Comparison of ENCODE assay signal across 14 mouse cellular contexts in genomic region chr15:28105956-28106355, GRCm38 (mm10).
DNase-seq lines count a peak whose midpoint lies in the region; ATAC-seq lines count a peak whose summit lies in the region.
"Had no signal": no experiment of that assay in that cellular context is flagged by ENCODE, and none has a peak within 500 bp of the region (broad histone marks: within the 10 kb centered on the region; RNA-seq: fewer than 3 reads in every experiment).

No protein-coding gene starts in this region.

- peak; percentile 37 for DNase-seq in forebrain, embryonic 11.5 days (ENCODE audit: low spot score)
- peak; percentile 10 for DNase-seq in adrenal gland, postnatal 14 days
- DNase-seq in frontal cortex, postnatal 36 days (ENCODE audit: low spot score in 2 of 2) = no peak
- DNase-seq: cerebellum, adult 8-10 months; right cerebral cortex, postnatal 25 days had no signal

- no peaks in the 10 kb centered on the region for H3K4me1 ChIP-seq in forebrain, embryonic 11.5 days (replicated peaks; ENCODE audit: control insufficient read depth, insufficient read depth, low read length)
- H3K4me1 ChIP-seq in forebrain, embryonic 15.5 days = peaks cover 12% of the 10 kb centered on the region; the same call in 1 of the 2 replicates
- no peaks in the 10 kb centered on the region for H3K4me1 ChIP-seq in heart, embryonic 13.5 days
- H3K4me1 ChIP-seq in liver, embryonic 16.5 days (ENCODE audit: control insufficient read depth, low read depth, low read length) = no peaks in the 10 kb centered on the region
- H3K4me1 ChIP-seq in hindbrain, embryonic 12.5 days = no peaks in the 10 kb centered on the region; the same call in 1 of the 2 replicates
- H3K4me1 ChIP-seq: embryonic facial prominence, embryonic 12.5 days; liver, embryonic 15.5 days had no signal

- H3K4me3 ChIP-seq in forebrain, embryonic 11.5 days (ENCODE audit: low read depth, low read length) = no peak overlapping the region
- no peak overlapping the region for H3K4me3 ChIP-seq in forebrain, embryonic 15.5 days
- H3K4me3 ChIP-seq in heart, embryonic 13.5 days = no peak overlapping the region
- H3K4me3 ChIP-seq in liver, embryonic 16.5 days (ENCODE audit: low read depth, low read length) = no peak overlapping the region
- no peak overlapping the region for H3K4me3 ChIP-seq in hindbrain, embryonic 12.5 days
- H3K4me3 ChIP-seq: embryonic facial prominence, embryonic 12.5 days; liver, embryonic 15.5 days had no signal

- H3K27me3 ChIP-seq in forebrain, embryonic 11.5 days (ENCODE audit: control insufficient read depth, insufficient read depth, low read length) = no peaks in the 10 kb centered on the region
- no peaks in the 10 kb centered on the region for H3K27me3 ChIP-seq in forebrain, embryonic 15.5 days
- H3K27me3 ChIP-seq in heart, embryonic 13.5 days (replicated peaks) = no peaks in the 10 kb centered on the region
- no peaks in the 10 kb centered on the region for H3K27me3 ChIP-seq in liver, embryonic 16.5 days (ENCODE audit: control insufficient read depth, insufficient read depth, low read depth, low read length)
- H3K27me3 ChIP-seq in hindbrain, embryonic 12.5 days = no peaks in the 10 kb centered on the region
- H3K27me3 ChIP-seq: embryonic facial prominence, embryonic 12.5 days; liver, embryonic 15.5 days had no signal

- 87% methylated on average over 5 of the region's 5 CpGs for WGBS in forebrain, embryonic 11.5 days
- 86% methylated on average over 5 of the region's 5 CpGs for WGBS in forebrain, embryonic 15.5 days
- 42% methylated on average over 5 of the region's 5 CpGs for WGBS in heart, embryonic 13.5 days
- 9% methylated on average over 5 of the region's 5 CpGs for WGBS in liver, embryonic 16.5 days (ENCODE audit: insufficient replicate concordance)
- 84% methylated on average over 5 of the region's 5 CpGs for WGBS in hindbrain, embryonic 12.5 days

- H3K9me3 ChIP-seq in forebrain, embryonic 11.5 days (ENCODE audit: control insufficient read depth, low read length) = no peaks in the 10 kb centered on the region
- H3K9me3 ChIP-seq in forebrain, embryonic 15.5 days = no peaks in the 10 kb centered on the region
- no peaks in the 10 kb centered on the region for H3K9me3 ChIP-seq in heart, embryonic 13.5 days
- H3K9me3 ChIP-seq in liver, embryonic 16.5 days (replicated peaks; ENCODE audit: control insufficient read depth, low read length) = no peaks in the 10 kb centered on the region
- no peaks in the 10 kb centered on the region for H3K9me3 ChIP-seq in hindbrain, embryonic 12.5 days (replicated peaks)
- H3K9me3 ChIP-seq: embryonic facial prominence, embryonic 12.5 days; liver, embryonic 15.5 days had no signal

- H3K9ac ChIP-seq in forebrain, embryonic 11.5 days (ENCODE audit: low read length) = no peak overlapping the region
- no peak overlapping the region for H3K9ac ChIP-seq in forebrain, embryonic 15.5 days (replicated peaks)
- H3K9ac ChIP-seq in heart, embryonic 13.5 days = no peak overlapping the region
- no peak overlapping the region for H3K9ac ChIP-seq in liver, embryonic 16.5 days (ENCODE audit: low read depth, low read length)
- H3K9ac ChIP-seq in hindbrain, embryonic 12.5 days = no peak overlapping the region
- H3K9ac ChIP-seq: embryonic facial prominence, embryonic 12.5 days; liver, embryonic 15.5 days had no signal

- H3K4me2 ChIP-seq in forebrain, embryonic 11.5 days (ENCODE audit: low read depth, low read length, severe bottlenecking) = no peak overlapping the region
- no peak overlapping the region for H3K4me2 ChIP-seq in forebrain, embryonic 15.5 days (replicated peaks)
- no peak overlapping the region for H3K4me2 ChIP-seq in heart, embryonic 13.5 days
- no peak overlapping the region for H3K4me2 ChIP-seq in liver, embryonic 16.5 days (ENCODE audit: low read depth, low read length)
- no peak overlapping the region for H3K4me2 ChIP-seq in hindbrain, embryonic 12.5 days (replicated peaks)
- H3K4me2 ChIP-seq: embryonic facial prominence, embryonic 12.5 days; liver, embryonic 15.5 days had no signal

- H3K36me3 ChIP-seq in forebrain, embryonic 11.5 days (ENCODE audit: control insufficient read depth, insufficient read depth, low read length) = no peaks in the 10 kb centered on the region
- no peaks in the 10 kb centered on the region for H3K36me3 ChIP-seq in forebrain, embryonic 15.5 days
- no peaks in the 10 kb centered on the region for H3K36me3 ChIP-seq in heart, embryonic 13.5 days
- H3K36me3 ChIP-seq in liver, embryonic 16.5 days (ENCODE audit: control insufficient read depth, insufficient read depth) = no peaks in the 10 kb centered on the region
- no peaks in the 10 kb centered on the region for H3K36me3 ChIP-seq in hindbrain, embryonic 12.5 days
- H3K36me3 ChIP-seq: embryonic facial prominence, embryonic 12.5 days; liver, embryonic 15.5 days had no signal

- H3K27ac ChIP-seq in forebrain, embryonic 11.5 days (ENCODE audit: low read depth, low read length) = no peak overlapping the region
- H3K27ac ChIP-seq in forebrain, embryonic 15.5 days (replicated peaks) = no peak overlapping the region
- H3K27ac ChIP-seq in heart, embryonic 13.5 days (replicated peaks) = peak overlapping the region; percentile 73
- H3K27ac ChIP-seq in liver, embryonic 16.5 days (ENCODE audit: low read length) = no peak overlapping the region
- no peak overlapping the region for H3K27ac ChIP-seq in hindbrain, embryonic 12.5 days
- H3K27ac ChIP-seq: embryonic facial prominence, embryonic 12.5 days; liver, embryonic 15.5 days had no signal

- no peak for ATAC-seq in forebrain, embryonic 11.5 days (replicated peaks; ENCODE audit: low FRiP score)
- ATAC-seq in forebrain, embryonic 15.5 days (replicated peaks) = no peak
- ATAC-seq in heart, embryonic 13.5 days (ENCODE audit: extremely low read depth, insufficient number of reproducible peaks, low FRiP score, low TSS enrichment) = peak; percentile 54; the same call in 1 of the 2 replicates
- peak; percentile 41; the same call in 1 of the 2 replicates for ATAC-seq in liver, embryonic 16.5 days (ENCODE audit: low read depth)
- ATAC-seq in hindbrain, embryonic 12.5 days (ENCODE audit: low FRiP score) = no peak
- ATAC-seq in frontal cortex, adult (ENCODE audit: low TSS enrichment) = no peak
- ATAC-seq: forebrain, embryonic 16.5 days; intestine, embryonic 16.5 days had no signal

Comparison
In these comparisons a context has a peak if more than half of its experiments do, and no peak if none do; other contexts are left out.
1. ATAC-seq: peak in heart, embryonic 13.5 days (single experiment) and liver, embryonic 16.5 days (single experiment); none in forebrain, embryonic 11.5 days (single experiment), forebrain, embryonic 15.5 days (single experiment), hindbrain, embryonic 12.5 days (single experiment) and frontal cortex, adult (single experiment).
2. DNase-seq: peak in forebrain, embryonic 11.5 days (single experiment) and adrenal gland, postnatal 14 days (single experiment); none in frontal cortex, postnatal 36 days (0 of 2).